Mouse (Mus musculus) embryonic facial prominence, embryonic 14.5 days (tissue): ENCODE data around the gene Efr3b. TPM values are rescaled to one million over a fixed set of nuclear protein-coding genes. Genes with fewer than 3 reads are reported as not detected.
A peak's percentile ranks its signal among the peaks of the same experiment; 100 is the strongest.

Experiments
- ATAC-seq: fragments of 200-750 bp; cut with Nextera tagmentation; 2 replicates; pipeline ENCODE4 v1.8.0; 2017; ENCODE audit warnings: low read depth, moderate number of reproducible peaks, moderate TSS enrichment
- DNase-seq: peaks from one replicate; pipeline ENCODE4 v3.0.0-alpha.2; 2015; ENCODE audit warnings: low spot score
- H3K27ac ChIP-seq: fragments of 300-500 bp; sonication (generic); replicated peaks from 2 replicates; pipeline ENCODE4 v1.5.1; 2014; ENCODE audit warnings: low read depth, mild to moderate bottlenecking, low read length, moderate library complexity
- H3K27me3 ChIP-seq: fragments of 300-500 bp; sonication (generic); replicated peaks from 2 replicates; pipeline ENCODE4 v1.6.1; 2014; ENCODE audit warnings: low read length; ENCODE audit not compliant: control insufficient read depth, insufficient read depth
- H3K36me3 ChIP-seq: fragments of 300-500 bp; sonication (generic); 2 replicates; pipeline ENCODE4 v1.6.1; 2014; ENCODE audit warnings: low read length, mixed read lengths; ENCODE audit not compliant: control insufficient read depth, insufficient read depth
- H3K4me1 ChIP-seq: fragments of 300-500 bp; sonication (generic); 2 replicates; pipeline ENCODE4 v1.6.1; 2014; ENCODE audit warnings: antibody characterized with exemption, low read length; ENCODE audit not compliant: control insufficient read depth, insufficient read depth
- H3K4me2 ChIP-seq: fragments of 300-500 bp; sonication (generic); 2 replicates; pipeline ENCODE4 v1.6.1; 2014; ENCODE audit warnings: low read depth, mild to moderate bottlenecking, low read length, moderate library complexity, mixed read lengths
- H3K4me3 ChIP-seq: fragments of 300-500 bp; sonication (generic); 2 replicates; pipeline ENCODE4 v1.5.1; 2014; ENCODE audit warnings: low read depth, mild to moderate bottlenecking, low read length
- H3K9ac ChIP-seq: fragments of 300-500 bp; sonication (generic); 2 replicates; pipeline ENCODE4 v1.6.1; 2014; ENCODE audit warnings: low read depth, mild to moderate bottlenecking, low read length, moderate library complexity, mixed read lengths
- H3K9me3 ChIP-seq: fragments of 300-500 bp; sonication (generic); 2 replicates; pipeline ENCODE4 v1.6.1; 2016; ENCODE audit warnings: low read length; ENCODE audit not compliant: control insufficient read depth
- WGBS: fragments of 180-500 bp; shearing (Covaris S2); extraction: QIAGEN DNeasy Blood & Tissue Kit; methylation state at CpG from one replicate; pipeline ENCODE4 v1.1.7; 2014; 5-methylcytosine and 5-hydroxymethylcytosine counted together
- polyA plus RNA-seq: library from polyadenylated mRNA; unstranded; fragments of >200 nt; fragmentation: Nextera tagmentation; extraction: Ambion mirVana; gene quantifications from 2 replicates; pipeline ENCODE4 v1.2.1, GENCODE M21; 2014

Efr3b gene
- polyA plus RNA-seq, 1 experiment from 2014 or later: 3.4 TPM

DNA sequence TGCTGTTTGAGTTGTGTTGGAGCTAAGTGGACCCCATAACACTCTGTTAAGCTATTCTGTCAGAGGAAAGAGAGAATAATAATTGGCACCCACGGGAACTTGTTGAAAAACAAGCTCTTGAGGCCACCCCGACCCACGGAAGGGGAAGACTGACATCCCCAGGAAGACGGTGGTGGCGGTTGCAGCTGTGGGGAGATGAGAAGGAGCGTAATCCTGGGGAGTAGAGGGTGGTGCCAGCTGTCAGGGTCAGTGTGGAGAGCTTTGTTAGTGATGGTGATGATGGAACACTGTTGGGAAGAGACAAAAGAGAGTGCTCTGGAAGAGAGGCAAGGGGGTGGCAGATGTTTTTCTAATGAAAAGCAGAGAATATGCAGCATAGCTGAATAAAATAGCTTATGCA is 9.3 kb upstream of the Efr3b start:
- H3K27ac ChIP-seq: no peak overlapping the region
- ATAC-seq: no peak
- H3K9me3 ChIP-seq: no peaks in the 10 kb centered on the region

GRCm38 (mm10) chr12:4045992-4046391 is 7.3 kb upstream of the Efr3b start:
- H3K9ac ChIP-seq: no peak overlapping the region
- no peak overlapping the region for H3K4me3 ChIP-seq
- H3K4me1 ChIP-seq: no peaks in the 10 kb centered on the region
- DNase-seq (no peak), ATAC-seq (no peak)
- H3K4me2 ChIP-seq: no peak overlapping the region
- no peaks in the 10 kb centered on the region for H3K27me3 ChIP-seq
- WGBS: 75% methylated on average over 1 of the region's 1 CpGs
- H3K27ac ChIP-seq: no peak overlapping the region
- no peaks in the 10 kb centered on the region for H3K36me3 ChIP-seq
- H3K9me3 ChIP-seq: no peaks in the 10 kb centered on the region

More for the DNA sequence above, 9.3 kb upstream of the Efr3b start:
- Histone ChIP-seq H3K27me3 (no peaks in the 10 kb centered on the region), H3K4me3 (no peak overlapping the region), H3K9ac (no peak overlapping the region), H3K36me3 (no peaks in the 10 kb centered on the region), H3K4me2 (no peak overlapping the region), H3K4me1 (no peaks in the 10 kb centered on the region)
- DNase-seq: peak; percentile 21
- WGBS: 56% methylated on average over 6 of the region's 6 CpGs

DNA sequence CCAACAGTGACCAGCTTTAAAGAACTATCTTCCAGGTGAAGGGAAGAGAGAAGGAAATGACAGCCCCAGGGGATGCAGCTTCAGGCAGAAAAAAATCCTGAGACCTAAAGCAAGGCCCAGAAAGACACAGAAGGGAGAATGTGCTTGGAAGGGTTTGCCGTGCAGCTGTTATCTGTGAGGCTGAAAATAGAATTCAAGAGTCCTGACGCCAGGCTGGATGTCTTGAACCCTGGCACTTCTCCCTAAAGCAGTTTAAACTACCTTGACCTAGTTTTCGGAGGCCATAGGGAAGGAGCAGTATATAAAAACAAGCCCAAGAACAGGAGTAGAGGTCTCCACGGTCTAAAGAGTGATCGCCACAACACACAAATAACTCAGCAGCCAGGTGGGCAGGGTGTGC is 3.7 kb upstream of the Efr3b start:
- H3K9ac ChIP-seq: no peak overlapping the region
- no peaks in the 10 kb centered on the region for H3K36me3 ChIP-seq
- H3K4me2 ChIP-seq: no peak overlapping the region
- no peak overlapping the region for H3K4me3 ChIP-seq
- 72% methylated on average over 5 of the region's 5 CpGs for WGBS
- no peak overlapping the region for H3K27ac ChIP-seq
- H3K27me3 ChIP-seq: no peaks in the 10 kb centered on the region
- peaks cover 5% of the 10 kb centered on the region; the same call in 1 of the 2 replicates for H3K4me1 ChIP-seq
- H3K9me3 ChIP-seq: no peaks in the 10 kb centered on the region
- peak; percentile 7 for DNase-seq
- no peak for ATAC-seq

DNA sequence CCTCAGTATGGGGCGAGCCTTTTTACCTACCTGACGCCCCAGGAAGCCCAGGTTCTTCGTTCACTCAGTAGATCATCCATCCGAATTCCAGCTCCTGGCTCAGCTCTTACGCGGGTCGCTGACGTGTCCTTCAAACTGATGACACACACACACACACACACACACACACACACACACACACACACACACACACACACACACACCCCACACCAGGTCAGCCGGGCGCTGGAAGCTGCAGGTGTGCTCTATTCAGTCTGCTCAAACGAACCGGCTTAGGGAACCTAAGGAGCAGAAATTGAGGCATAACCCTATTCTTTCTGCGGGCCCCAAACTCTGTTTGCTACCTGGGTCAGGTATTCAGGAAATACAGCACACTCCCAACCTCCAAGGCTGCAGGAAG is 331 bp upstream of the Efr3b start:
- Histone ChIP-seq H3K9ac (peak overlapping the region; percentile 71), H3K27me3 (no peaks in the 10 kb centered on the region), H3K27ac (no peak overlapping the region), H3K9me3 (no peaks in the 10 kb centered on the region), H3K4me1 (peaks cover 5% of the 10 kb centered on the region; the same call in 1 of the 2 replicates), H3K4me2 (peak overlapping the region; percentile 83), H3K4me3 (peak overlapping the region; percentile 56), H3K36me3 (no peaks in the 10 kb centered on the region)
- WGBS: under 1% methylated on average over 11 of the region's 13 CpGs
- no peak for DNase-seq
- ATAC-seq: peak; percentile 24; the same call in 1 of the 2 replicates

GRCm38 (mm10) chr12:4037511-4037910 is 1.2 kb downstream of the Efr3b start:
- peak overlapping the region; percentile 83 for H3K4me2 ChIP-seq
- no peak overlapping the region for H3K27ac ChIP-seq
- H3K36me3 ChIP-seq: no peaks in the 10 kb centered on the region
- DNase-seq (no peak), ATAC-seq (no peak)
- H3K9me3 ChIP-seq: no peaks in the 10 kb centered on the region
- peaks cover 5% of the 10 kb centered on the region; the same call in 1 of the 2 replicates for H3K4me1 ChIP-seq
- WGBS: 20% methylated on average over 5 of the region's 5 CpGs
- H3K27me3 ChIP-seq: no peaks in the 10 kb centered on the region
- peak overlapping the region; percentile 71; the same call in 1 of the 2 replicates for H3K9ac ChIP-seq
- H3K4me3 ChIP-seq: peak overlapping the region; percentile 56

GRCm38 (mm10) chr12:4036157-4036556 is 2.6 kb downstream of the Efr3b start:
- WGBS: 92% methylated on average over 4 of the region's 5 CpGs

GRCm38 (mm10) chr12:4029064-4029463 is 9.7 kb downstream of the Efr3b start:
- Histone ChIP-seq H3K9me3 (no peaks in the 10 kb centered on the region), H3K9ac (no peak overlapping the region), H3K4me3 (no peak overlapping the region), H3K4me2 (no peak overlapping the region), H3K36me3 (no peaks in the 10 kb centered on the region), H3K27ac (no peak overlapping the region), H3K27me3 (no peaks in the 10 kb centered on the region), H3K4me1 (no peaks in the 10 kb centered on the region)
- ATAC-seq (no peak), DNase-seq (no peak)
- WGBS: 79% methylated on average over 4 of the region's 4 CpGs

More at GRCm38 (mm10) chr12:4036157-4036556, 2.6 kb downstream of the Efr3b start:
- H3K4me2 ChIP-seq: no peak overlapping the region
- H3K36me3 ChIP-seq: no peaks in the 10 kb centered on the region
- DNase-seq: no peak
- H3K4me1 ChIP-seq: peaks cover 5% of the 10 kb centered on the region; the same call in 1 of the 2 replicates
- no peaks in the 10 kb centered on the region for H3K9me3 ChIP-seq
- H3K27me3 ChIP-seq: no peaks in the 10 kb centered on the region
- no peak for ATAC-seq
- no peak overlapping the region for H3K27ac ChIP-seq
- no peak overlapping the region for H3K4me3 ChIP-seq
- H3K9ac ChIP-seq: no peak overlapping the region

GRCm38 (mm10) chr12:4028516-4028915 is 10.2 kb downstream of the Efr3b start:
- no peak for DNase-seq
- ATAC-seq: no peak
- Histone ChIP-seq H3K4me2 (no peak overlapping the region), H3K27me3 (no peaks in the 10 kb centered on the region), H3K27ac (no peak overlapping the region), H3K36me3 (no peaks in the 10 kb centered on the region), H3K9me3 (no peaks in the 10 kb centered on the region), H3K9ac (no peak overlapping the region), H3K4me3 (no peak overlapping the region), H3K4me1 (no peaks in the 10 kb centered on the region)
- 82% methylated on average over 11 of the region's 11 CpGs for WGBS

DNA sequence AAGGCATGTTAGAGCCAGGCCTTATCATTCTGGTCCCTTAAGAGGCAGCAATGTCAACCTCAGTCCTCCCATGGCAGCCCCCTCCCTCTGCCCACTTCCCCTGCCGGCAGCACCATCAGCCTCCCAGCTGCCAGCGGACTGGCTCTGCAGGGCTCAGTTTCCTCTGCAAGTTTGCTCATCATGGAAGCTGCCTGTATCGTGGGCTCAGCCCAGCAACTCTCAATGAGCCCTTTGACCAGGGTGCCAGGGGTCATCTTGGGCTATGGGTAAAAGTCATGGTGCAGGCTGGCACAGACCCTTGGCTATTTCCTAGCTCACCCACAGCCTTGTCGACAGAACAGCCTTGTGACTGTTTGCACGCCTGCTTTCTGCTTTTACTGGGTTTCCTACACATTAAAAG is 14.4 kb downstream of the Efr3b start:
- no peaks in the 10 kb centered on the region for H3K36me3 ChIP-seq
- DNase-seq (no peak), ATAC-seq (no peak)
- 78% methylated on average over 5 of the region's 5 CpGs for WGBS
- H3K9me3 ChIP-seq: no peaks in the 10 kb centered on the region
- H3K4me1 ChIP-seq: no peaks in the 10 kb centered on the region
- H3K9ac ChIP-seq: no peak overlapping the region
- no peak overlapping the region for H3K27ac ChIP-seq
- no peak overlapping the region for H3K4me3 ChIP-seq
- no peak overlapping the region for H3K4me2 ChIP-seq
- H3K27me3 ChIP-seq: no peaks in the 10 kb centered on the region
